Mouse (Mus musculus) E14TG2a.4 (cell line): ENCODE results near the gene Slc9a9.

Experiments
- H3K27me3 ChIP-seq: 2 replicates; pipeline ENCODE4 v1.6.1; 2014; ENCODE audit warnings: low read length, control low read depth; ENCODE audit not compliant: insufficient read depth
- H3K36me3 ChIP-seq: 2 replicates; pipeline ENCODE4 v1.6.1; 2014; ENCODE audit warnings: low read length, control low read depth; ENCODE audit not compliant: insufficient read depth
- H3K4me1 ChIP-seq: replicated peaks from 2 replicates; pipeline ENCODE4 v1.6.1; 2014; ENCODE audit warnings: low read depth, low read length, control low read depth
- H3K4me3 ChIP-seq: replicated peaks from 2 replicates; pipeline ENCODE4 v1.5.1; 2014; ENCODE audit warnings: mild to moderate bottlenecking, low read length
- H3K9me3 ChIP-seq: 2 replicates; pipeline ENCODE4 v1.6.1; 2014; ENCODE audit warnings: low read length, control low read depth
- CTCF ChIP-seq: conservative IDR thresholded peaks from 2 replicates; pipeline ENCODE4 v1.5.1; 2014; ENCODE audit warnings: low read length
- NANOG ChIP-seq: IDR thresholded peaks from 2 replicates; pipeline ENCODE4 v1.6.1; 2014; ENCODE audit warnings: borderline replicate concordance, low read length, mixed read lengths
- POU5F1 ChIP-seq: IDR thresholded peaks from 2 replicates; pipeline ENCODE4 v1.6.1; 2014; ENCODE audit warnings: low read length, borderline replicate concordance

The Slc9a9 gene

DNA sequence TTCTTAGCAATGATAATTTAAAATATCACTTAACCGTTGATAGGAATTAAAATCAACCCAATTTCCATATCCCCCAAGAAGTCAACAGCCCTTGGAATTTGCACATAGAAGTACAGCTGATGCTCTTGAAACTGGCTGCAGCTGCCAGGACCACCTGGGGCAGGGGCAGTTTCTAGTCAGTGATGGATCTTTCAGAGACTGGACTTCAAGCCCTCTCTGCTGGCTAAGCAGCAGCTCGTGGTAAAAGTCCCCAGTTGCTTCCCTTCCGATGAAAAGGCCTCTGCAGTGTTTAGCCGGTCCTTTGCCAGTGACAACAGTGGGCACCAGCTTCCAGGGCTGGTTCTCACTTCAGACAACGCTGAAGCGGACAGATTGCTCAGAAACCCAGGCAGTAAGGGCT is 62.4 kb downstream of the Slc9a9 start:
- H3K4me1 ChIP-seq, result peaks cover 10% of the 10 kb centered on the region
- H3K9me3 ChIP-seq, result no peaks in the 10 kb centered on the region
- H3K4me3 ChIP-seq, result no peak overlapping the region
- H3K27me3 ChIP-seq, result no peaks in the 10 kb centered on the region
- H3K36me3 ChIP-seq, result no peaks in the 10 kb centered on the region
- no peak for TF ChIP-seq NANOG

DNA sequence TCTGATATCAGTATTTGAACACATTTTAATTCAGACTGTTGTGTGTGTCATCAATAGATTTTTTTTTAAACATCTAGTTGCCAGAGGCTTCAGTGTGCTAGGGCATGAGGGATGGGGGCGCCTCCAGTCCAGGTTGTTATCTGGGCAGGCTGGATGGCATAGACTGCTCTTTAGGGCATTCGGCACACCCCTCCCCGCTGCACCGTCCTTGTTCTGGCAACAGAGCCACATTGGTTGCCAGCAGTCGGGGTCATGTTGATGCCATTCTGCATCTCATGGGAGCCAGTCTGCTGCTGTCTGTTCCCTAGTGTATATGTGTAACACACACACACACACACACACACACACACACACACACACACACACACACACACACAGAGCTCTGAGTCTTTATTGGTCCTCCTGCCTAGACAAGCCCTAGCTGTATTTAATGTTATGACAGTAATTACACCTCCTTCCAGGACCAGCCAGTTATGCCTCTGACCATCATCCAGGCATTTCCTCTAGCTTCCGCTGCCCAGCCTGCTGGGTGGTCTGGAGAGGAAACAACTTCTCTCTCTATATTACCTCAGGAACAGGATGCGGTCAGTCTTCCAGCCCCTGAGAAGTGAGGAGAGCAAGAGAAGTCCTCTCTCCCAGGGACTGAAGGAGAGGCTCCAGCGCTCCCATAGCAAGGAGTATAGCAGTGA is 63.0 kb downstream of the Slc9a9 start:
- Histone ChIP-seq H3K4me3 (no peak overlapping the region), H3K36me3 (no peaks in the 10 kb centered on the region), H3K27me3 (no peaks in the 10 kb centered on the region), H3K4me1 (peaks cover 16% of the 10 kb centered on the region), H3K9me3 (no peaks in the 10 kb centered on the region)
- no peak for TF ChIP-seq CTCF
- no peak for TF ChIP-seq NANOG
- no peak for TF ChIP-seq POU5F1

DNA sequence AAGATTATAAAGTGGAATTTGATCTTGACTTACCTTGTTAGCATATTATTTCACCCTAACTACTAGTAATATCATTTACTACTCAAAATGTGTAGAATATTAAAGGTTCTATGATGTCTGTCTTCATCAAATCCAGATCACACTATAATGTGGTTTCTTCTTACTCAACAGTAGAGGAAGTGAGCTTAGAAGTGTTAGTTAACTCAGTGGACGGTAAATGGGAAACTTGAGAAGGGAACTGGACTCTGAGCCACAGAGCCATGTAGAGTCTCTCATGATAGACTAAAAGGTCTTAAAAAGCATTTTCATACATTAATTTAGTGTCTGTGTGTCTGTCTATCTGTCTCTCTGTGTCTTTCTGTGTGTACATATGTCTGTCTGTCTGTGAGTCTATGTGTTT is 64.6 kb downstream of the Slc9a9 start:
- no peaks in the 10 kb centered on the region for H3K9me3 ChIP-seq
- no peaks in the 10 kb centered on the region for H3K36me3 ChIP-seq
- H3K4me1 ChIP-seq, result peaks cover 19% of the 10 kb centered on the region
- TF ChIP-seq POU5F1 (no peak), CTCF (no peak), NANOG (no peak)
- no peaks in the 10 kb centered on the region for H3K27me3 ChIP-seq
- no peak overlapping the region for H3K4me3 ChIP-seq

GRCm38 (mm10) chr9:94737226-94737625 is 67.5 kb downstream of the Slc9a9 start:
- peaks cover 19% of the 10 kb centered on the region for H3K4me1 ChIP-seq
- no peaks in the 10 kb centered on the region for H3K27me3 ChIP-seq
- TF ChIP-seq NANOG (peak; percentile 31; the same call in 1 of the 2 replicates), CTCF (no peak), POU5F1 (no peak)
- no peaks in the 10 kb centered on the region for H3K9me3 ChIP-seq
- no peak overlapping the region for H3K4me3 ChIP-seq
- no peaks in the 10 kb centered on the region for H3K36me3 ChIP-seq

GRCm38 (mm10) chr9:94738555-94739427 is 69.1 kb downstream of the Slc9a9 start:
- TF ChIP-seq POU5F1 (no peak), NANOG (no peak), CTCF (peak; percentile 78)
- no peak overlapping the region for H3K4me3 ChIP-seq
- H3K36me3 ChIP-seq, result no peaks in the 10 kb centered on the region
- no peaks in the 10 kb centered on the region for H3K9me3 ChIP-seq
- no peaks in the 10 kb centered on the region for H3K27me3 ChIP-seq
- H3K4me1 ChIP-seq, result peaks cover 19% of the 10 kb centered on the region

DNA sequence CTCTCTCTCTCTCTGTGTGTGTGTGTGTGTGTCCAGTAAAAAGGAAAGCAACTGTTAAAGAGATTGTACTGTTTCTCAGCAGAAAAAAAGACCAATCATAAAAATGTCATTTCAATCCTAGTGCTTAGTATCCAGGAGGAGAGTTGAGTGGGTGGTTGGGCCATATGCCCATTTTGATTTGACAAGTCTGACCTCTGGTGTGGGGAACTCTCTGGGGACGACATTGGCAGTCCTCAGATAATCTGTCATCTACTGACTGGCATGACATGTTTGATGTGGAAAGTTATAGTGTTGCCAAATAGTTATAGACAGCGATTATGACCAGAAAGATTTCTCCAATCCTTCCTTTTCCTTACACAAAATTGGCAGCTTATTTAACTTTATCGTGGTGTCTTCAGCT is 71.1 kb downstream of the Slc9a9 start:
- no peaks in the 10 kb centered on the region for H3K9me3 ChIP-seq
- TF ChIP-seq NANOG, result no peak
- TF ChIP-seq CTCF, result no peak
- no peak for TF ChIP-seq POU5F1
- H3K27me3 ChIP-seq, result no peaks in the 10 kb centered on the region
- H3K4me3 ChIP-seq, result no peak overlapping the region
- H3K36me3 ChIP-seq, result no peaks in the 10 kb centered on the region
- H3K4me1 ChIP-seq, result peaks cover 19% of the 10 kb centered on the region

DNA sequence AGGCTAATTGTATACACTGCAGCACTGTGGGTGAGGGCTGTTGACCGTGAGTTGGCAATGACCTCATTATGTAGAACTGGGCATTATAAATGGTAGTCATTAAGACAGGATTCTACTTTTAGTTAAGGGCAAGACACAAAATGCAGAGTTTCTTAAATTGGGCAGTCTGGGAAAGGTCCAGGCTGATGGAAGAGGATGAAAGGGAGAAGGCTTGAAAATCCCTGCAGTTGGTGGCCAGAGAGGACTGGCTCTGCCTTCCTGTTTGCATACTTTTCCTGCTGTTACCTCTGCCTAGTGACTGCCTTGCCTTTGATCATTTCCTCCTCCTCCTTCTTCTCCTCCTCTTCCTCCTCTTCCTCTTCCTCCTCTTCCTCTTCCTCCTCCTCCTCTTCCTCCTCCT is 73.6 kb downstream of the Slc9a9 start:
- Histone ChIP-seq H3K4me1 (no peaks in the 10 kb centered on the region), H3K4me3 (no peak overlapping the region), H3K27me3 (no peaks in the 10 kb centered on the region), H3K36me3 (no peaks in the 10 kb centered on the region), H3K9me3 (no peaks in the 10 kb centered on the region)
- TF ChIP-seq NANOG (no peak), CTCF (no peak), POU5F1 (no peak)

- no peaks in the 10 kb centered on the region for H3K9me3 ChIP-seq
- no peak overlapping the region for H3K4me3 ChIP-seq
- no peaks in the 10 kb centered on the region for H3K36me3 ChIP-seq
- H3K4me1 ChIP-seq, result 0 out of 2 replicates have a peak, but pooled peaks cover 6% of the 10 kb centered on the region
- no peak for TF ChIP-seq POU5F1
- H3K27me3 ChIP-seq, result peaks cover 15% of the 10 kb centered on the region
Measured at GRCm38 (mm10) chr9:94748503-94748902, 78.8 kb downstream of the Slc9a9 start.

- H3K36me3 ChIP-seq, result no peaks in the 10 kb centered on the region
- TF ChIP-seq NANOG (no peak), CTCF (no peak), POU5F1 (no peak)
- no peaks in the 10 kb centered on the region for H3K9me3 ChIP-seq
- H3K4me3 ChIP-seq, result no peak overlapping the region
- H3K4me1 ChIP-seq, result 0 out of 2 replicates have a peak, but pooled peaks cover 6% of the 10 kb centered on the region
- peaks cover 15% of the 10 kb centered on the region for H3K27me3 ChIP-seq
Measured at GRCm38 (mm10) chr9:94750187-94750586, 80.5 kb downstream of the Slc9a9 start.
